Mouse (Mus musculus) cerebellum, adult 11 months (tissue): Measurements from ENCODE around the gene Zfp712.
A peak's percentile ranks its signal among the peaks of the same experiment; 100 is the strongest.

Source experiments
- DNase-seq: peaks from one replicate; pipeline ENCODE4 v3.0.0; 2022

The Zfp712 gene

DNA sequence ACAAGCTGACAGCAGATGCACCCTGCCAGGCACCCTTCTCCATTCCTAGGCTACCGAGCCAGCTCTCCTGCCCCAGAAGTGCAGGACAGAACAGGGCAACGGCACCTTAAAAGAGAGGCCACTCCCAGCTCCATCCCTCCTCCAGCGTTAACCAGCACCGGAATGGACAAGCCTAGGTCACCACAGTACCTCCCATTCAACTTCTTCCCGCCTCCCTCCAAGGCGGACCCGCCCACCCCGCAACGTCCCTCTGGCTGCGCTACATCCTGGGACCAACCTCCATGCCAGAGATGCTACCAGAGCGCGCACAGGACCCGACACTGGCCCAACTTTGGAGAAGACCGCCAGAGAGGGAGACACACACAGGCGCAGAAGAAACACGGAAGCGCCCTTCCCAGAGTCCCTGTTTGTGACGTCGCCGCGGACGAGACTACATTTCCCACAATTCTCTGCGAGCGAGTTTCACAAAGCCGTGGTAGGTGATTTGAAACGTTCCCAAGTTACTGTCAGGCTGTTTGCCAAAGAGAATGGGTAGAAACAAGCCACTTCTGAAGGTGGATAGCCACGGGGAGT, at the start of gene Zfp712:
Zfp712 (minus strand) TSS at position 385 of the 573 bp plus-strand sequence.
- peak; percentile 89 for DNase-seq

DNA sequence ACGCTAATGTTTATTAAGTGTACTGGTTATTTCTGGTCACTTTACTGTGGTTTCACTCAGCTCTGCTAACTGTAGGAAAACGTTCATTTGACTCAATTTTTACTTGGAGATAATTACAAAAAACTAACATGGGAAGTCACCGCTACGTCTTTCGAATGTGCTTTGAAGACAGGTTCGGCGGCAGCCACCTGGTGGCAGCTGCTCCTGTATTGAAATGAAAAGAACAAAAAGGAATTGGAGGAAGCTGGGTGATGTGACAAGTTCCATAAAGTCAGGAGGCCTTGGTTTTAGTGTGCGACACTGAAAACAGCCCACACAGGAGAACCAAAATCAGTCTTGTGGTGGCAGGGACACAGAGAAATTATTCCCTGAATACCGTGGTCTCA, 47.8 kb upstream of the Zfp712 start:
- DNase-seq, result no peak

DNA sequence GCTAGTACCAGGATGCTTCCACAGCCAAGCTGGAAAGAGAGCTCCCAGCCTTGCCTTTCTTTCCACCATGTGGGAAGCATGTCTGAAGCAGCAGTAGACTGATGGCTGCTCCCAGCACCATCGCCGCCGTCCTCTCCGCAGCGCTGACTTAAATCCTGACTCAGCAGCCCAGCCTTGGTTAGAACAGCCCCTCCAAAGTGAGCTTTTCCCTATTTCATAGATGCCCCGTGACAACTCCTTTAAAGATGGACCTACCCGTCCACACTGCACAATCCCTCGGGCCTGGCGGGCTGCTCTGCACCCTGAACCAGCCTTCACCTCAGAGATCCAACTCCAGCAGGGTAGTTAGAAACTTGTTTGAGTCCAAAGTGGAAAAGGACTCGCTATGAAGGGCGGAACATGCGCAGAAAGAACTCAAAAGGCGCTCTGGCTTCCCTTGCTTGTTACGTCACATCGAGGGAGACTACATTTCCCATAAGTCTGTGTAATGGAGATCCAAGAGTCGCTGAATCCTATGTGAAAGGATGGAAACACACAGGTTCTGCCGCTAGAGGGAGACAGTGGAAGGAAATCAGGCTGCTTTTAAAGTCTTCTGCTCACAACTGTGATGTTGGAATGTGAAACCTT, 47.3 kb upstream of the Zfp712 start, which contains the start of gene Gm28557:
Gm28557 (minus strand) TSS at position 411 of the 627 bp plus-strand sequence.
- peak; percentile 87 for DNase-seq

DNA sequence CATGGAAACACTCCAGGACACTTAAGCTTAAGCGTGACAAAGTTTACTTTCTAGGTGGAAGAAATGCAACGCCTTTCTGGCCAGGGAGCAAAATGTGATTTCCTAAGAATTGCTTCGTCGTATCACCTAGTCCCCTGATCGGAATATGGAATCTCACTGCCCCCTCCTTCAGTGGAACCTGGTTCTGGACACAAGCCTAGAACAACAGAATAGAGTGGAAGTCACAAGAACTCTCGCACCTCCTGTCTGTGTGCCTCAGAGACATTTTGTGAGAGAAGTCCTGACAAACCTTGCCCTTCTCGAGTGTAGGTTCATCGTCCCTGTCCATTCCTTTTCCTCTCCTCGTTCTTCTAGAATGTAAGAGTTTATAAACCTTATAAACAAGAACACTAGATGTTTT, 46.7 kb upstream of the Zfp712 start:
- no peak for DNase-seq

DNA sequence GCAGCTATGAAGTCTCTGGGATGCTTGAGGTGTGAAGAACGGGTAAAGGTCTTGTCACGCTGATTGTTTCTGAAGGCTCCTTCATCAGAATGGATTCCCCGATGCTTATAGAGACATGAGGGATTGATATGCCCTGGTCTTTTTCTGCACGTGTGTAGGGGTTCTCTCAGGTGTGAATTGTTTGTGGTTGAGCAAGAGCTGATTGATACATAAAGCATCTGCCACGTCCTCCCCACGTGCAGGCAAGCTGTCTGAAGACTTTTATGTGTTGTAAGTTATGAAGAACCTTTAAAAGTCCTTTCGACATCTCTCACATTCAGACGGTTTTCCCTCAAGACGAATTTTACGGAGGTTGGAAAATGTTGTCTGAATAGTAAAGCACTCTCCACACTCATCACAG, 36.9 kb upstream of the Zfp712 start, which contains the start of gene Zfp708:
Zfp708 (minus strand) TSS at position 101 of the 400 bp plus-strand sequence.
- no peak for DNase-seq

DNA sequence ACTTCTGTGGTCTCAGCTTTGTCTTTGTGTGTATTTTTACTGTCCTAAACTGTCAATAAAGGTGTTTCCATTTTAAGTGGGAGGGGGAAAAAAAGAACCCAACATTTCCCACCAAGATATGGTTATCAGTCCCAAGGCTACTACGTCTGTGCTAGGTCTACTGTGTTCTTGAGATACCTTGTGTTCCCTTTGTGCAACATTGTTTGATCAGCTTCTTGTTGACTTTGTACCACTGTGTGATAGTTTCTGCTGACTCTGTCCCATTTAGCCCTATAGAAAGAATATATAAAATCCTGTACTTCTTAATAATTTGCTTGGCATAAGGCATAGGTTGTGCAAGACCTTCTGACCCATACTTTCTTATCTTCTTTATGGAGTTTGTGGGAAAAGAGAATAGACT, 29.2 kb upstream of the Zfp712 start:
- DNase-seq, result no peak

DNA sequence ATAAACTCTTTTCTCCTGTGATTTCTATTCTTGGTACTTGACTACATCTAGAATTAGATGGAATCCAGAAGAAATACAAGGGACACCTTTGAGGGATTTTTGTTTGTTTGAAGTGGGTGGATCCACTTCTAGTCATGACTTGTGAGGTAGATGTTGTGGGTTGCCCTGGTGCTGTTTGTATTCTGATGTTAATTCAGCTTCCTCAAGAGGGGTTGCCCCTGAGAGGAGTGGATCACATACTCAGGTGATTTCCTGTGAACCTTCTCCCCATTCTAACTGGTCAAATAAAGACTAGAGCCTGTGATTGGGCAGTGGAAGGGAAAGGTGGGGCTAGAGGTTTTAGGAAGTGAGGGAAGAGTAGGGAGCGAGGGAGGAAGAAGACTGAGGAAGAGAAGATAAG, 21.0 kb upstream of the Zfp712 start:
- no peak for DNase-seq

DNA sequence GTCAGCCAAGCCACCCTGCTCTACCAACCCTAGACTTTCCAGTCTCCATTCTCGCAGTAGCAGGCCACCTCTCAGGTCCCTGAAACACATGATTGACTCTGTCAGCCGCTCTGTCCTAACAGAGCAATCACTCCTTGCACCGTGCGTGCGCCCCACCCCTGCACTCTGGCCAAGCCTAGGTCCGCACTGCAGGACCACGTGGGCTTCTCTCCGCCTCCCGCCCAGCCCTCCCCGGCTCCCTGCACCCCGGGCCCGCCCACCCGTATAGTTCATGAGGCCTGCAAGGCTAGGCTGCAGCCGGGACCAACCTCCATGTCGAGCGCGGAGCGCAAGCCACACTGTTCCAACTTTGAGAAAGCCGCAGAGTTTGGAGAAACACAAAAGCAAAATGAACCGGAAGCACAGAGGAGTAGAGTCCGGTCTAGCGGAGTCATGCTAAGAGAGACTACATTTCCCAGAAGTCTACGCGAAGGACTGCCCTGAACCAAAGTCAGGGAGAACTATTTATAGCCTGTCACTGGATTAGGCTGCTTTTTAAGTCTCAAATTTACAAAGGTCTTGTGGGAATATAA, 20.3 kb upstream of the Zfp712 start:
- DNase-seq, result peak; percentile 56

DNA sequence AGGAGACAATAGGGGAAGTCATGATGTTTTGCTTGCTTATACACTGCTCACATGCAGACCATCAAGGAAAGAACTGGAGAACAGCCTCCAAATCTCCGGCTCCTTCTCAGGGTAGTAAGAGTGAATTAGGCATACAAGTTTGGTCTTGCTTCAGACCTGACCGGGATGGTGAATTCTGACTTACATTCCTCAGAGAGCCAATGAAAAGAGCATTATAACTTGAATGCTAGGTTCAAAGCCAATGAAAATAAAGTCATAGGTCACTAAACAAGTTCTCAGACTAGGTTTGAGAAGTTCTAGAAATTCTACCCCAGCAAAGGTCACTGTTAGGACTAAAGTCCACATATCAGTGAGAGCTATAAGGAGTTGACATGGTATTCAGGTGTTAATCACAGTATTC, 16.3 kb upstream of the Zfp712 start:
- DNase-seq, result no peak

DNA sequence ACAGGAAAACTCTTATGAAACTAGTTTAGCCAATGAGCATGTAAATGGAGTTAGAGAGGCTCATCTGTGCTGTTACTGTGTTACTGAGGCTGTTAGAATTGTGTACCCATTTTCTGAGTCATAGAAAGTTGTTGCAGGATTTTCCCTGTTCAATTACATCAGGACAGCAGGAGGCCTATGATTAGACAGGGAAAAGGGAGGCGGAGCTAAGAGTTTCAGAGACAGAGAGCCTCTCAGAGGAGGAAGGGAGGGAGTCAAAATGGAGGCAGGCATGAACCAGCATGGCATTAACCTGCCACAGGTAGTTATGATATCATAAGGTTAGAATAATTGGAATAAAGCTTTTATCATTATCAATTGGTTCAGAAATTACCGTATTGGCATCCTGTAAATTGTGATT, 11.8 kb upstream of the Zfp712 start:
- no peak for DNase-seq

DNA sequence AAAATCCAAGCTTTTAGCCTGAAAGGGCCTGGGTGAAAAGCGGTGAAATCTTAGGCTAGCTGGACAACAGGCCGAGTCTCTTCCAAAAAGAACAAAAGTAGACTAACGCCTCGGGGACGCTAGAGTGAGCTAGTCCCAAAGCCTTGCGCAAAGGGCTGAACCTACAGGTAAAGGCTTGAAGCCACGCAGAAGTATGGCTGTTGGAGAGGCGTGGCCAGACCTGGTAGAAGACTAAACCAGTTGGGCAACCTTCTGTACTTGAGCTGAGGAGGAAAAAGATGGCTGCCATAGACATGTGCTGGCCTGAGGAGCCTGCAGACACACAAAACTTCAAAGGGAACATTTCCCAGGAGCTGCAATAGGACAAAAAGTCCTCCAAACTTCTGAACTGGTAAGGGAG, 4.4 kb upstream of the Zfp712 start:
- no peak for DNase-seq

DNA sequence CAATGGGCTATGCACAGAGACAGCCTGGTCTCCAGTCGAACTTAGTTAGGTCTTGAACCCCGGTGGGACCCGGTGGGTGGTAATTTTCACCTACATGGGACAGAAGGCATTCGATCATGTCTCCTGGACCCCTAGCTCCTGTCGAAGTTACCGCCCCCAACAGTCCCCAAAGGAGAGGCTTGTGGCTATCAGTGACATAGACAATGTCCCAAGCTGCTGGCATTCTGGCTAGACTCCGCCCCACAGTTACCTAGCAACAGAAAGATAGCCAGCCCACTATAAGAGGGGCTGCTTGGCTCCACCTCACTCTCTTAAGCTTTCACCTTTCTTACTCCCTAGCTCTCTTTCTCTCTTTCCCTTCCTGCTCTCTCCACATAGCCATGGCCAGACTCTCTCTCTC, 1.5 kb upstream of the Zfp712 start:
- peak; percentile 8 for DNase-seq

DNA sequence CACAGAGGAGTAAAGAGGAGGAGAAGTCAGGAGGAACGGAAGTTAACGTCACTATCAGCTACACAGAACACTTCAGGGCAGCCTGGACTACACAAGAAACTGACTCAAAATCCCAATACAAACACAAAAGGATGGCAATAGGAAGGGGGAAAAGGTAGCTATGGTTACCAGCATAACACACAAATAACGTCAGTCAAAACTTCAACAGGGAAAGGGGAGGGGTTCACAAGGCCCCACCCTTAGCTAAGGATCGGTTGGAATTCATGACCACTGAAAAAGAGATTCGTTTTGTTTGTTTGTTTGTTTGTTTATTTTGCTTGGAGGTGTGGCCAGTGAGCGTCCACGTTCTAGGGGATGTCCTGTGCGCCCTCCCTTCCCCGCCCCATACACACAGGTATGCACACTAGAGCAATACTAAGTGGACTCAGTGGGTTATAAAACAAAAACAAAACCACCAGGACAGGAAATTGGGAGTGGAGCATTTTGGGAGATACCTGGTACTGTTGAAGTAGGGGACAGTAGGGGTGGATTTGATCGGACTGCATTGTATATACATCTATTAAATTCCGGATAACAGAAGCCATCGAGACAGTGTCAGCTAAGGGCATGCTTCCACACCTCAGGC, 697 bp downstream of the Zfp712 start:
- DNase-seq, result no peak
